Mouse (Mus musculus) embryonic fibroblast, embryonic 13.5 days (primary cell): ENCODE data around the gene Zfp810. TPM values are rescaled to one million over a fixed set of nuclear protein-coding genes. Genes with fewer than 3 reads are reported as not detected.
A peak's percentile ranks its signal among the peaks of the same experiment; 100 is the strongest.

Experiments used
- H3K27ac ChIP-seq: 2 replicates; pipeline ENCODE4 v1.5.1; 2012; ENCODE audit warnings: low read length, control low read depth, inconsistent platforms; ENCODE audit not compliant: insufficient read depth
- H3K4me1 ChIP-seq: 2 replicates; pipeline ENCODE4 v1.6.1; 2011; ENCODE audit warnings: low read length; ENCODE audit not compliant: control insufficient read depth, insufficient read depth
- H3K4me3 ChIP-seq: 2 replicates; pipeline ENCODE4 v1.5.1; 2011; ENCODE audit warnings: mild to moderate bottlenecking, control low read depth, low read length; ENCODE audit not compliant: insufficient read depth
- CTCF ChIP-seq: IDR thresholded peaks from 2 replicates; pipeline ENCODE4 v1.5.1; 2011; ENCODE audit warnings: mild to moderate bottlenecking, control low read depth, low read length, moderate library complexity, borderline replicate concordance; ENCODE audit not compliant: insufficient read depth
- POLR2A ChIP-seq: IDR thresholded peaks from 2 replicates; pipeline ENCODE4 v1.6.1; 2011; ENCODE audit warnings: low read depth, mild to moderate bottlenecking, control low read depth, low read length, moderate library complexity
- polyA plus RNA-seq: library from polyadenylated mRNA; stranded (reverse); fragments of >200 nt; gene quantifications from 2 replicates; pipeline ENCODE4 v1.2.4, GENCODE M21; 2011; ENCODE audit warnings: low read depth; ENCODE audit not compliant: missing spikeins, insufficient read length

The Zfp810 gene
- polyA plus RNA-seq, 1 experiment, result 13.5 TPM

- Histone ChIP-seq H3K4me3 (no peak overlapping the region), H3K27ac (no peak overlapping the region), H3K4me1 (no peaks in the 10 kb centered on the region)
- TF ChIP-seq POLR2A (no peak), CTCF (no peak)
Observed at GRCm38 (mm10) chr9:22268886-22269285, 38.6 kb downstream of the Zfp810 start.

GRCm38 (mm10) chr9:22262611-22263010 lies 44.8 kb downstream of the Zfp810 start:
- Histone ChIP-seq H3K4me3 (no peak overlapping the region), H3K4me1 (no peaks in the 10 kb centered on the region; the same call in 1 of the 2 replicates), H3K27ac (no peak overlapping the region)
- no peak for TF ChIP-seq CTCF
- TF ChIP-seq POLR2A, result no peak

DNA sequence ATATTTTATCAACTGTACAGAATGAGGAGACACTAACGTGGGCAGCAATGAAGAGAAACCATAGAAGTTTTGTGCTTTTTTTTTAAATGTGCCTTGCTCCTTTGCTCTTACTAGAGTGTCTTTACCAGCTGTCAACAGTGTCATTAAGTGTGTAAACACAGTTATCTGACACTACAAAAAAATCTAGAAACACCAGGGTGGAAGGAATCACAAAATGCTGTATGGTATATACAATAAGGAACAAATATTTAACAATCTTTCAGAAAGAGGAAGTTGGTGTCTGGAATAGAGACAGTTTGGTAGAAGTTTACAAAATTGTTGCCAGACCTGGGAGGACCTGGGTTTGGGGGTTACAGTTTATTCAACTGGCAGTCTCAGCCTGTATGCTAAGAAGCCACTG lies 45.9 kb downstream of the Zfp810 start:
- Histone ChIP-seq H3K4me3 (no peak overlapping the region), H3K4me1 (no peaks in the 10 kb centered on the region; the same call in 1 of the 2 replicates), H3K27ac (no peak overlapping the region)
- TF ChIP-seq POLR2A (no peak), CTCF (no peak)

DNA sequence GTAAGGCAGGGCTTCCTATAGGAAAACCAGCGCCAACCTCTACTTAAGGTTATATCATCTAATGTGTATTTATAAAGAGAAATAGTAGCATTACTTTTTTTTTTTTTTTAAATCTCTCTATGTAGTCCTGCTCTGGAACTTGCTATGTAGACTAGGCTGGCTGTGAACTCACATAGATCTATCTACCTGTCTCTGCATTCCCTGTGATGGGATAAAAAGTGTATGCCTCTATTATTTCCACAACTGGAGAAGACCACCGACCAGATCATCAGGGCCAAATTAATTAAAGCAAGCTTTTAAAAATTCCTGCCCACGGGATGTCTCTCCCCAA lies 47.4 kb downstream of the Zfp810 start:
- TF ChIP-seq CTCF (no peak), POLR2A (no peak)

GRCm38 (mm10) chr9:22259184-22260091 lies 48.0 kb downstream of the Zfp810 start, which contains the start of gene Zfp599:
Zfp599 (minus strand) TSS chr9:22259895.
- Histone ChIP-seq H3K4me3 (peak within 1 kb of the TSS; percentile 97), H3K4me1 (no peaks in the 10 kb centered on the region; the same call in 1 of the 2 replicates), H3K27ac (no peak within 1 kb of the TSS)
- TF ChIP-seq CTCF (no peak), POLR2A (peak; percentile 76)

More for the DNA sequence above, 47.4 kb downstream of the Zfp810 start:
- no peak overlapping the region for H3K27ac ChIP-seq
- H3K4me3 ChIP-seq, result peak overlapping the region; percentile 41
- H3K4me1 ChIP-seq, result no peaks in the 10 kb centered on the region; the same call in 1 of the 2 replicates

DNA sequence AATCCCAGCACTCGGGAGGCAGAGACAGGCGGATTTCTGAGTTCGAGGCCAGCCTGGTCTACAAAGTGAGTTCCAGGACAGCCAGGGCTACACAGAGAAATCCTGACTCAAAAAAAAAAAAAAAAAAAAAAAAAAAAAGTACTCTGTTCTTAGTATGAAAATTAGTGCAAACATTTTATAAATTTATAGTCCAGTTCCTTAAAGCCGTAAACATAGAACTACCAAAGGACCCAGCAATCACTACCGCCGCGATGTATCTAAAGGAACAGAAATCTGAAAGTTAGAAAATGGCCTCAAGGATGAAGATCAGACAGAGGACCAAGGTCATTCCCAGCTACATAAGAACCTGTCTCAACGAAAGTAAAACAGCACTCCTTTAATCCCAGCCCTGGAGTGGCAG lies 48.7 kb downstream of the Zfp810 start:
- Histone ChIP-seq H3K4me3 (peak overlapping the region; percentile 97), H3K27ac (no peak overlapping the region), H3K4me1 (no peaks in the 10 kb centered on the region; the same call in 1 of the 2 replicates)
- TF ChIP-seq POLR2A (no peak), CTCF (no peak)

DNA sequence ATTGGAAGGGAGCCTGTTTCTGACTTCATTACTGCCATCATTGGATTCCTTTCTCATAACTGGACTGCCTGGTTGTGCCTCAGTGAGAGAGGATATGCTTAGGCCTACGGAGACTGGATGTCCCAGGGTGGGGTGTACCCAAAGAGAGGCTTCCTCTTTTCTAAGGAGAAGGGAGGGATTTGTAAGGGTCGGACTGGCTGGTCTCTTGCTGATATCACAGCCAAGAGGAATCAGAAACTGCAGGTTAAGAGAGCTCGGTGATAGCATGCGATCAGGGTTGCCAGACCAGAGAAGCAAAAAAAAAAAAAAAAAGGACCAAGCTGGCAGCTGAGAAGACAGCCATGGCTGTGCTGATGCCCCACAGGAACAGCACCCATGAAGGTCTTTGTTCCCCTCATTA lies 50.9 kb downstream of the Zfp810 start:
- H3K4me3 ChIP-seq, result no peak overlapping the region

DNA sequence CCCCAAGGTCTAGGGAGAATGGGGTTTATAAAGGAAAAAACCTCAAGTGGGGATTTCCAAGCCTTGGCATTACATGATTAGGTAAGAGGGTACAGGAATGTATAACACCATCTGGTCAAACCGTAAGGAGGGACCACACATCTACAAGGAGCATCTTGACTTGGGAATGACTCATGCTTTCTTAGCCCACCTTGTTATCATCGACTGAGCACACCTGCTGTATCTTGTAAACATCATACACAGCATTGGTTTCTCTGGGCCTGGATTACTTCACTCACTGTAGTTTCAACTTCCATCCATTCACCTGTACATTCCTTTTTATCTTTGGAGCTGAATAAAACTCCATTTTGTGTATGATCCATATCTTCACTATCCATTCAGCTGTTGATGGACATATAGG lies 63.2 kb downstream of the Zfp810 start:
- H3K4me1 ChIP-seq, result no peaks in the 10 kb centered on the region

More for the DNA sequence above, 50.9 kb downstream of the Zfp810 start:
- H3K4me1 ChIP-seq, result no peaks in the 10 kb centered on the region; the same call in 1 of the 2 replicates
- H3K27ac ChIP-seq, result no peak overlapping the region
- TF ChIP-seq POLR2A (no peak), CTCF (no peak)

DNA sequence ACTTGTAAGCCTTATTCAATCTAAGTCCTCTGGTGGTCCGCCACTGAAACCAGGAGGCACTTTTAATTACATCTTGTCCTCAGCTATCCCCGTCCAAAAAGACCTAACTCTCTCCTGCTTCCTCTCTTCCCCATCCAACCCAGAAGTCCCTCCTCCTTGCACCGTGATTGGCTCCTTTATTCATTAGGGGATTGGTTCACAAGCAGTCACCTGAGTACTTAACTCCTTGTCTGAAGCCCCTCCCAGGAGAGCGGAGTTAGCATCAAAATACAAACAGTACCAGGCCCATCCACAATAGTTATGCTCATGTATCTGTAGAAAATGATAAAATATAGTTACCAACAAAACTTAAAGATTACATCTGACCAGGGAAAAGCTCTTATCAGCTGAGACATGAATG lies 67.4 kb downstream of the Zfp810 start:
- Histone ChIP-seq H3K4me3 (no peak overlapping the region), H3K27ac (no peak overlapping the region), H3K4me1 (no peaks in the 10 kb centered on the region)
- TF ChIP-seq CTCF (no peak), POLR2A (no peak)

More for the DNA sequence above, 63.2 kb downstream of the Zfp810 start:
- TF ChIP-seq CTCF (no peak), POLR2A (no peak)
- Histone ChIP-seq H3K27ac (no peak overlapping the region), H3K4me3 (no peak overlapping the region)

DNA sequence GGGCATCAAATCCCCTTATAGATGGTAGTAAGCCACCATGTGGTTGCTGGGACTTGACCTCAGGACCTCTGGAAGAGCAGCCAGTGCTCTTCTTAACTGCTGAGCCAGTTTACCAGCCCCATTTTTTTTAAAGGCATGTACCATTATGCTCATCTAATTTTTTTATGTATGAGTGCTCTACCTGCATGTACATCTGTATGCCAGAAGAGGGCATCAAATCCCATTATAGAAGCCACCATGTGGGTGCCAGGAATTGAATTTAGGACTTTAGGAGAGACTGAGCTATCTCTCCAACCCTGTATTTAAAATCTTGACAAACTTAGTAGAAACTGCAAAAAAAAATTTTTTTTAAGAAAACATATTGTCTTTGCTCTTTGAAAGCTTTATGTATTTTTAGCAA lies 76.9 kb downstream of the Zfp810 start:
- TF ChIP-seq CTCF (no peak), POLR2A (no peak)
- no peak overlapping the region for H3K27ac ChIP-seq
- no peak overlapping the region for H3K4me3 ChIP-seq
- H3K4me1 ChIP-seq, result no peaks in the 10 kb centered on the region

DNA sequence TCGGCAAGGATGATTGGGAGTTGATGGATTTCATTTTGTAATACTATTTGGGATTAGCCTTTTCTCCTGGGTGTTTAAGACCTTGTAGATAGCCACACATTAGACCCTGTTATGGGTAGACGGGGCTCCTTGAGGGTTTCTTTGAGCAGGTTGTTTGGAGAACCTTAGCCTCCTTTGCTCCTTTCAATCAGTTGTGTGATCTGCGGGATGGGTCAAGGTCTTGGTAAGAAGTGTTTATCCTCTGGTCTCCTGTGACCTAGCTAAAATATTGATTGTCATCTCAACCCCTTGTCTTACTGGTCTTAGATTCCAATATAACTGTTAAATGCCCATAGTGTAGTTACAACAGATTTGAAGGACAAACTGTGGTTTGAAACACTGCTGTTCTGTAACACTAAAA lies 77.4 kb downstream of the Zfp810 start:
- Histone ChIP-seq H3K4me1 (no peaks in the 10 kb centered on the region), H3K27ac (no peak overlapping the region), H3K4me3 (no peak overlapping the region)
- TF ChIP-seq CTCF (no peak), POLR2A (no peak)
